8 mouse cellular contexts compared by ENCODE assay signal in genomic region chr5:114631336-114631735, GRCm38 (mm10). TPM values are rescaled to one million over a fixed set of nuclear protein-coding genes. Genes with fewer than 3 reads are reported as not detected.
A peak's percentile ranks its signal among the peaks of the same experiment; 100 is the strongest.
DNase-seq lines count a peak whose midpoint lies in the region; ATAC-seq and TF ChIP-seq lines count a peak whose summit lies in the region.

No protein-coding gene starts in this region.

- no peaks in the 10 kb centered on the region for H3K4me1 ChIP-seq in cerebellum, adult 2 months (ENCODE audit: control insufficient read depth, insufficient read depth, low read length)
- no peaks in the 10 kb centered on the region for H3K4me1 ChIP-seq in lung, adult 2 months (ENCODE audit: control insufficient read depth, insufficient read depth, low read length)

- peak; percentile 32; the same call in 1 of the 2 replicates for TF ChIP-seq CTCF in cerebellum, adult 2 months (IDR thresholded peaks at IDR 0.05; ENCODE audit: borderline replicate concordance, insufficient read depth, low read depth, low read length)
- TF ChIP-seq CTCF in lung, adult 2 months (IDR thresholded peaks at IDR 0.05; ENCODE audit: insufficient read depth, low read length), result peak; percentile 28

- H3K27ac ChIP-seq in cerebellum, adult 2 months (ENCODE audit: insufficient read depth, low read length), result no peak overlapping the region

- peak; percentile 52; the same call in 1 of the 2 replicates for ATAC-seq in common myeloid progenitor, adult 5-6 weeks (replicated peaks; ENCODE audit: low read depth, poor library complexity, severe bottlenecking)

- H3K4me3 ChIP-seq in cerebellum, adult 2 months (replicated peaks; ENCODE audit: insufficient read depth, low read depth, low read length), result no peak overlapping the region
- H3K4me3 ChIP-seq in lung, adult 2 months (replicated peaks; ENCODE audit: extremely low read depth, low read depth, low read length), result no peak overlapping the region

- 50% methylated on average over 2 of the region's 2 CpGs for WGBS in cerebellum, adult 2 months
- WGBS in lung, adult 2 months, result 45% methylated on average over 2 of the region's 2 CpGs

- no peak for TF ChIP-seq POLR2A in cerebellum, adult 2 months (IDR thresholded peaks at IDR 0.05; ENCODE audit: borderline replicate concordance, insufficient read depth, low read length)
- no peak for TF ChIP-seq POLR2A in lung, adult 2 months (IDR thresholded peaks at IDR 0.05; ENCODE audit: borderline replicate concordance, extremely low read depth, low read depth, low read length)

- DNase-seq in cerebellum, adult 2 months, result no peak
- DNase-seq in cerebellum, adult 18-20 months, result no peak
- no peak for DNase-seq in lung, adult 2 months
- DNase-seq in lung, postnatal 10 days, result no peak
- peak; percentile 35 for DNase-seq in thymus, postnatal 0 days (ENCODE audit: low spot score)
- DNase-seq in T-cell, adult 2 months (ENCODE audit: low spot score), result no peak
- no peak for DNase-seq in frontal cortex, adult 2 months (ENCODE audit: extremely low spot score in 1 of 2, low spot score in 1 of 2)

- H3K27me3 ChIP-seq in cerebellum, adult 2 months (ENCODE audit: control insufficient read depth, insufficient read depth, low read length), result no peaks in the 10 kb centered on the region

RNA-seq across cellular contexts. Expression of gene Trpv4, which starts 26.9 kb away (rescaled TPM):
- polyA plus RNA-seq in cerebellum, adult 2 months (2012; rRNA removed), result 3.0 and 5.5 TPM in 2 replicates
- polyA plus RNA-seq in lung, adult 2 months (2012; rRNA removed), result 8.8 and 10.1 TPM in 2 replicates
- 0.19 and 1.1 TPM in 2 replicates for total RNA-seq in common myeloid progenitor, adult 5-6 weeks (2017)
- polyA plus RNA-seq in thymus, postnatal 0 days (2015; fragmentation: Nextera tagmentation; extraction: Ambion mirVana), result 1.1 TPM in 2 replicates
- polyA plus RNA-seq in frontal cortex, adult 2 months (2012; rRNA removed), result 1.9 and 2.2 TPM in 2 replicates

RNA-seq across cellular contexts. Expression of gene Gltp, which starts 59.4 kb away (rescaled TPM):
- polyA plus RNA-seq in cerebellum, adult 2 months (2012; rRNA removed), result 79.3 and 87.5 TPM in 2 replicates
- 222 and 259 TPM in 2 replicates for polyA plus RNA-seq in lung, adult 2 months (2012; rRNA removed)
- 40.0 and 48.6 TPM in 2 replicates for total RNA-seq in common myeloid progenitor, adult 5-6 weeks (2017)
- 134 and 147 TPM in 2 replicates for polyA plus RNA-seq in thymus, postnatal 0 days (2015; fragmentation: Nextera tagmentation; extraction: Ambion mirVana)
- 51.5 and 58.9 TPM in 2 replicates for polyA plus RNA-seq in frontal cortex, adult 2 months (2012; rRNA removed)
